Mouse (Mus musculus): ENCODE data around the gene Fabp1.

The Fabp1 gene

DNA sequence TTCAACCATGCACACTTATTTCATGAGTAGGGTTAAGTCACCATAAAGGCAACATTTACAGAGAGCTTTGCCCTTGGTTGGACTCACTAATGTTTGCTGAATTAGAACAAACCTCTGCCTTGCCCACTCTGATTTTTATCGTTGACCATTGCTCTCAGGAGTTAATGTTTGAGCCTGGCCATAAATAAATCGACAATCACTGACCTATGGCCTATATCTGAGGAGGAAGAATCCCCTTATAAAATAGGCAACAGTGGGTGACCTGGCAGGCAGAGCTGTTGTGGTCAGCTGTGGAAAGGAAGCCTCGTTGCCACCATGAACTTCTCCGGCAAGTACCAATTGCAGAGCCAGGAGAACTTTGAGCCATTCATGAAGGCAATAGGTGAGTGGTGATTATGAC is at the start of gene Fabp1:
Gene Fabp1 (plus strand): TSS at position 216 of the 400 bp plus-strand sequence.
- DNase-seq (ENCODE audit: low spot score in 2 of 2) = no peak

DNA sequence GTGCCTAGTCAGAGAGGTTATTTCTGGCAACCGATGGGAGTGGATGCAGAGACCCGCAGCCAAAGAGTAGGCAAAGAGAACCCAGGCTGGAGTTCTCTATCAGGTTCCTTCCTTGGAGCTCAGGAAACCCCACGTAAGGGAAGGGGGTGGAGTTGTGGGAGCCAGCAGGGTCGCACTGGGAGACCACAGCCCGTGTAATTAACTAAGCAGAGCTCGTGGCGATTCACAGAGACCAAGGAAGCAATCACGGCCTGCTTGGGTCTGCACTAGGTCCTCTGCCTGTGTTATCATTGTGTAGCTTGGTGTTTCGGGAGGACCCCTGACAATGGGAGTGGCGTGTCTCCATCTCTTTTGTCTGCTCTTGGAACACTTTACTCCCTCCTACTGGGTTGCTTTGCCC is 48.5 kb upstream of the Fabp1 start:
- no peak for DNase-seq (ENCODE audit: low spot score in 2 of 2)

DNA sequence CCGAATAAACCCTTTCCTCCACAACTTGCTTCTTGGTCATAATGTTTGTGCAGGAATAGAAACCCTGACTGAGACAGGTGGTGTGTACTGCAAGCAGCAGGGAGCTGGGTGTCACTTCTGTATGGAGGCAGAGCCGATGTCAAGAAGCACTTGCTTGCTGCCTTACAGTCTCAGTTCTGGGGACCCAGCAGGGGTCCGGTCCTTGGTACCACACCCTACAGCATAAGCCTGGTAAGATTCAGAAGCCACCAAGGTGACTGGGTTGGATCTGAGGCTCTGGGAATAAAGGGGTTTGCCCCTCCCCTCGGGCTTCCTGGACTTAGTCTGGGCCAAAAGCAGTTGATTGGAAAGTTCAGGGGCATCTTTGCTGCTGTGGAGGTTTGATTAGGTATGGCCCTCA is 46.1 kb upstream of the Fabp1 start:
- no peak for DNase-seq (ENCODE audit: low spot score in 2 of 2)

DNA sequence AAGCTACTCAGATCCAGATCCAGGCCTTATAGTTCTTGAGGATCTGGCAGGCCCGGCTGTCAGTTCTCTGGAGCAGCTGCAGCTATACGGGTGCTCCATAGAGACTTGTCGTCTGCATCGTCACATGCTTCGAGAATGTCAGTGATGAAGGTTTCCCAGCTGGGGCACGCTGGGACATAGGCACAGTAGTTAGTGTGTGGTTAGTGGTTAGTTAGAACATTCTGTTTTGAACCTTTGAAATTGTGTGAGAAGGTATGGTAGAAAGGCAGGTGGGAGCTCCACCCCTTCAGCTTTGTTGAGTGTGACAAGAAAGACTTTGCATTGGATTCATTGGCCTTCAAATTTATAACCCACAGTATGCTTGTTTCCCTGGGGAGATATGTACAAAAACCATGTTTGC is 44.8 kb upstream of the Fabp1 start:
- no peak for DNase-seq (ENCODE audit: low spot score in 2 of 2)

DNA sequence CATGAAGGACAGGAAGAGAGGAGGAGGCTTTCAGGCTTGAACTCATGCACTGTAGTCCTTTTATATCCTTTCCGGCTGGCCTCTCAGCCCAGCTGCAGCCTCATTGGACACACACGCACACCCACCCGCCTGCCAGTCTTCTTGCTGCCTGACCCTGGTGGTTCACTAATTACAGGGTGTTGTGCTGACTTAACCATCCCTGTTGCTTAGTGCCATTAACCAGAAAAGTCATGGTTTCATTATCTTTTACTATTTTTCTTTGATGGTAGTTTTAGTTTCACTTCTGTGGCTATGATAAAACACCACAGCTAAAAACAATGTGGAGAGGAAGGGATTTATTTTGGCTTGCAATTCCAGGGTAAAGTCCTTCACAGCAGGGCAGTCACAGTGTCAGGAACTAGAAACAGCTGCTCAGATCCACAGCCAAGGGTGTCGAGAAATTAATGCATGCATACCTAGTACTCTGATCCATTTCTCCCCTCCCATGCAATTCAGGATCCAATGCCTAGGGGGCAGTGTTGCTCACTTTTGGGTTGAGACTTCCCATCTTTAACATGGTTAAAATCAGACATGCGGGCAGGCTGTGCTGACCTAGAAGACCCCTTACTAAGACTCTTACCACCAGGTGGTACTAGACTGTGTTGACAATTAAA is 42.8 kb upstream of the Fabp1 start:
- DNase-seq (ENCODE audit: low spot score in 2 of 2) = no peak

DNA sequence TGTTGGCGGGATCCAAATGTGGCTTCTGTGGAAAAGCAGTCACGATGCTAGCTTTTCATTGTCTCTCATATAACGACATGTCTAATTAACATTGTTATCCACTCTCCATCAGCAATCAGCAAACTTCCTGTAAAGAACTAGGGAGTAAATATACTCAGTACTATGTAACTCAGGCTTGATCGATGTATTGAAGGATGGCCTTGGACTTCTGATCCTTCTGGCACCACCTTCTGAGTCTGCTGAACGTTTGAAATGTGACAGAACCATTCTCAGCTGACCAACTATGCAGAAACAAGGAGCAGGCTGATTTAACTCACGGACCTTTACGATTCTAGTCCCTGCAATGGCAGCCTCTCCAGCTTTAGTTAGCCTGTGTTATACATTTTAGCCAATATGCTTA is 38.3 kb upstream of the Fabp1 start:
- no peak for DNase-seq (ENCODE audit: low spot score in 2 of 2)

DNA sequence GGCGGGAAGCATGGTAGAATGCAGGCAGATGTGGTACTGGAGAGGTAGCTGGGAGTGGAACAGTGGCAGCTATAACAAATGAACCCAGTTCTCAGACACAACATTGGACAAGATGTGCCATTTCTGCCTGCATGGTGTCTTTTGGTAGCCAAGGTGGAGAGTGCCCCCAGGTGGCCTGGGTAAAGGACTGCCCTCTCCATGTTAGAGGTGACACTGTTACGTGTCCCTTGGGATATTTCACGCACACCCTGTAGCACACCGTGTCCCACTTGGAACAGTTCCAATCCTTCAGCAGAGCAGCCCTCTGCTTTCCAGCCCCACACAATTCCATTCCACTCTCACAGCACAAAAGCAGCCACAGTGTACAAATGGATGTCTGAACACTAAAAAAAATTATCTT is 37.4 kb upstream of the Fabp1 start:
- no peak for DNase-seq (ENCODE audit: low spot score in 2 of 2)

DNA sequence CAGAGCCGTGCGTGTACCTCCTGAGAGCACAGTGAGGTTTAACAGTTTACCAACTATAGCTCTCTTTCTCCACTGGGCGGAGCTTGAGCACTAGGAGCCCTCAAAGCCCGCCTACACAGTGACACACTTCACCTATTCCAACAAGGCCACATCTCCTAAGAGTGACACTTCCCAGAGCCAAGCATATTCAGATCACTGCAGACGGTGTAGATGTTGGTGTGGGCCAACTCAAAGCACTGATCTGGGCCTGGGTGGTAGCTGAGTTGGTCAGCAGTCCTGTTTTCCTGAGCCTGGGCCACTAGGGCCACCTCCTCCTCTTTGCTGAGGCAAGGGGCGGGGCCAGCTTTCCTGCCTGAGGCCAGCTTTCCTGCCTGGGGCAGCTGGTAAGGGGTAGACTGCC is 35.2 kb upstream of the Fabp1 start:
- DNase-seq (ENCODE audit: low spot score in 2 of 2) = no peak

GRCm38 (mm10) chr6:71166551-71167169 is 33.0 kb upstream of the Fabp1 start:
- no peak for DNase-seq (ENCODE audit: low spot score in 2 of 2)

DNA sequence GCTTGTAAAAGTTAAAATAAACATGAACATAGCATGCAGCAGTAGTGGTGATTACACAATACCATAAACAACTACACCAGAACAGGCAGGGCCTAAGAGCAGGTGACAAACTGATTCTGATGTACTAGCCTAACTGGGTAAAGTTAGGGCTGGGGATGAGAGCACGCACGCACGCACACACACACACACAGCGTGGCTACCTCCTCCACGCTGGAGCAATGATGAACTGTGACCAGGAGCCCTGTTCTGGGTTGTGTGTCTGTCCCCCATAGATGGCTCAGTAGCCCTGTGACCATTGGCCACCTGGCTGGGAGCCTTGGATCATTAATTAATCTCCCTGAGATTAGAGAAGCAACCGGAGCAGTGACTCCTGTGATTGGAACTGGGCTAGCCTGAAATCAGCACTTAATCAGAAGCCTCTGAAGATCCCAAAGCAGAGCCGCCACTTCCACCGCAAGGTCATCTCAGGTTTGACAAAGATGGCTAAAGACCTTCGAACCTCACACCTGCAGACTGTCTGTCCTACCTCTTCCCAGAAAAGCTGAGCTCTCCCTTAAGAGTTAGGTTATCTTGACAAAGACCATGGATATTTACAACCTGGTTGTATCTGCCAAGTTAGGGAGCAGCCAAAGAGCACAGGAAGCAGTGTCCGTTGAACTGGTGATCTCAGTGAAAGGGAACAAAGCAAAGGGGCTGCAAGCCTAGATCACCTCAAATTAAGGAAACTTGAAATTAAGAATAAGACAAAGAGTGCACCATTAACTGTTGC is 26.6 kb upstream of the Fabp1 start:
- DNase-seq (ENCODE audit: low spot score in 2 of 2) = no peak

- no peak for DNase-seq (ENCODE audit: low spot score in 2 of 2)
Measured at GRCm38 (mm10) chr6:71180596-71180995, 19.0 kb upstream of the Fabp1 start.

DNA sequence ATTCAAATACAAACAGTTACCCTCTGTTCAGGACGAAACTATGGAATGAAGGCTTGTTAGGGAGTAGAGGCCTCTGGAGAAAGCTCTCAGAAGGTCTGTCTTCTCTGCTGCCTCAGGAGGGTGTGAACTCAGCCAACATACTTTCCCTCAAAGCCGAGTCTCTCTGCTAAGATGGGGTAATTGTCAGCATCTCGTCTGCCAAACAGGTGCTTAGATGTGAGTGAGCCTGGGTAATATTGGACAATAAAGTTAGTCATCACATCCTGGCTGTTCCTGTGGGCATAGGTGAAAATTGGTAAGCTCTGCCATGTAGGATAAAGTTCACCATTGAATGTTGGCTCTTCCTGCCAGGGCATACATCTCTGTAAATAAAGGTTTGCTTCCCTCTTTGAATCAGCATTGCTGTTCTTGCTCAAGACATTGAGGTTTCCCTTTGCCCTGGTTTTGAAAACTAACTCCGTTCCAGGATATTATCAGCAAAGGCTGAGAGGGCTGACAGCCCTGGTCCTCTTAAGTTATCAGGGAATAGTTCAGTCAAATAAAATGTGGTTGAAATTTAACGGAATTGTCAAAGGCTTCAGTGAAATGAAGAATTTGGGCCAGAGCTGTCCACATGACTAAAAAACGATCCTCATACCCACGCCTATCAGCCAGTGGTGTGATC is 14.6 kb upstream of the Fabp1 start:
- DNase-seq (ENCODE audit: low spot score in 2 of 2) = no peak

- DNase-seq (ENCODE audit: low spot score in 2 of 2) = no peak
Measured at GRCm38 (mm10) chr6:71189578-71189977, 10.0 kb upstream of the Fabp1 start.

DNA sequence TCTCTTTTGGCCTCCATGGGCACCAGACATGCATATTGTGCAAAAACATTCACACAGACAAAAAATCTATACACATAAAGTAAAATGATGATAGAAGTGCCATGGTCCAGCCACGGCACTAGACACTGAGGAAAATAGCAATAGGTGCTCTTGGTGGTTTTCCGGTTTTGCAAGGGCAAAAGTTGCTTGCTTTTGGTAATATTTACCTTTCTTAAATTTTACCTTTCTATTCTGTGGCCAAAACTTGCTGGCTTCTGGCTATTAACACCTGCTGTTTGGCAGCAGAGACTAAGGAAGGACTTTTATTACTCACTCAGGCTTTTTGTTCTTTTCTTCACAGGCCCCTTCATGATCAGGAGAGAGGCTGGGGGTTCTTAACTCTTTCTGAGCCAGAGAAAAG is 9.1 kb upstream of the Fabp1 start:
- DNase-seq (ENCODE audit: low spot score in 2 of 2) = no peak

GRCm38 (mm10) chr6:71193151-71193740 is 6.4 kb upstream of the Fabp1 start:
- no peak for DNase-seq (ENCODE audit: low spot score in 2 of 2)

DNA sequence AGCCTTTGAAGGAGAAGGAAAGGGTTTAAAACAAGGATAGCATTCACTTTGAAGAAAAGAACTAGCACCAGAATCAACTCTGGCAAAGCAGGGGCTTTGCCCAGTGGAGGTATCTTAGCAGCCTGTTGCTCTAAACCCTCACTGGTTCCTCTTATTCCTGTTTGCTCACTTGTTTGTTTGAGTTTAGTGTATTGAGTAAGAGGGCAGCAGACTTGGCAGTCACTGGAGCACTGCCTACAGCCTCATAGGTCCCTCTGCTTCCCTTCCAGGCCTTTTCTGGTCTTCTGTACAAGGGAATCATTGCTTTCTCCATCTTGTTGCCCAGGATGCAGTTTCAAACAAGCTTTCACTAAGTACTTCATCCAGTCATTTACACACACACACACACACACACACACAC is 3.5 kb upstream of the Fabp1 start:
- DNase-seq (ENCODE audit: low spot score in 2 of 2) = no peak

GRCm38 (mm10) chr6:71197636-71198535 is 1.7 kb upstream of the Fabp1 start:
- DNase-seq (ENCODE audit: low spot score in 2 of 2) = no peak

- DNase-seq (ENCODE audit: low spot score in 2 of 2) = no peak
Measured at GRCm38 (mm10) chr6:71201925-71202324, 2.3 kb downstream of the Fabp1 start.

- DNase-seq (ENCODE audit: low spot score in 2 of 2) = no peak
Measured at GRCm38 (mm10) chr6:71203674-71204073, 4.0 kb downstream of the Fabp1 start.

DNA sequence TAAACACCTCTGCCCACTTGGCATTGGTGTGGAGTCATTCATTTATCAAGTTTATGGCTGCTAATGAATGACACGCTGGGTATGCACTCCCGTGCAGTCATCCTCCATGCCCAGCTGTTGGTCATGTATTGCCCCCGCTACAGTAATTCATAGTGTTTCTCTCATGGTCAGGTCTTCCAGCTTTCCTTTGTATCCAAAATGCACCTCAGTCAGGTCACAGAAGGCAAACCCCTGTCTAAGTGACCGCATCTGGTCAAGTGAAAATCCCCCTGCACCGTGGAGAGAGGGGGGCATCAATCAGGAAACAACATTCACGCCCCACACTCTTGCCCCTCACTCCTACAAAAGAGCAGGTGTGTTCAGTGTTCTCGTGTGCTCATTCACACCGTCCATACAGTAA is 4.5 kb downstream of the Fabp1 start:
- no peak for DNase-seq (ENCODE audit: low spot score in 2 of 2)

- DNase-seq (ENCODE audit: low spot score in 2 of 2) = no peak
Measured at GRCm38 (mm10) chr6:71208691-71209090, 9.1 kb downstream of the Fabp1 start.
